Comparison of ENCODE assay signal across 8 mouse cellular contexts in the genomic region with DNA sequence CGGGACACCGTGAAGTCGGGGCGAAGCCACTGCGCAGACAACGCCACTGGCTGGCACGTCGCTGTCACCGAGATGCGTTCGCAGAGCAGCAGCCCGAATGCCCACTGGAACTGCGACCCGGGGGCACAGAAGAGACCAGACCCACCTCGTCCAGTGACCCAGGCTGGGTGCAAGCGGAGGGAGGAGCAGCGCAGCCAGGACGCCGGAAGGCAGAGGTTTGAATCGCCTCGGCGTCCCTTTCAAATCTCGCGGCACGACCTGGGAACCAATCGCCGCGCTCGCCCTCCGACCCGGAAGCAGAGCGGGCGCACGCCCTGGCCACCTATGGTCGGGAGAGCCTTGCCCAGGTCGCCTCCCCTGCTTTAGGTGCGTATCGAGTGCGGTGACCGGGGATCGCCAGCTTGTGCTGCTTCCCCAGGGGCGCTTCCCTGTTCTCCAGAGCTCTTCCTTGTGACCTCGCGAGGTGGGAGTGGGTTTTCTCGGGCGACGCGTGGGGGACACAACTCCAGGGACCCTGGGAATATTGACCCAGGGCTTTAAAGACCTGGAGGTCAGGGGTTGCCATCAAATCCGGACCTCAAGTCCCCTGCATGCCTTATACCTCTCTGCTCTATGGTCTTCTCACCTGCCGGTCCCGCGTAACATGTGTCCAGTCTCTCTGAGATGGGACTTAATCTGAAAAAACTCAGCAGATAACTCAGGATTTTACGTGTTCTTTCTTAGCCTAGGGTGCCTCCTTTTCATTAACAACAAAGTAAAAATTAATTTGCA. TPM values are rescaled to one million over a fixed set of nuclear protein-coding genes. Genes with fewer than 3 reads are reported as not detected.
A peak's percentile ranks its signal among the peaks of the same experiment; 100 is the strongest.
DNase-seq lines count a peak whose midpoint lies in the region; ATAC-seq and TF ChIP-seq lines count a peak whose summit lies in the region.

A gene (minus strand): TSS at position 235 of the 771 bp plus-strand sequence.
A gene (plus strand): TSS at position 286 of the 771 bp plus-strand sequence.

- peak within 1 kb of the TSS; percentile 73 for H3K4me2 ChIP-seq in forebrain, embryonic 13.5 days
- H3K4me2 ChIP-seq in liver, postnatal 0 days (ENCODE audit: low read depth, low read length) = peak within 1 kb of the TSS; percentile 85
- peak within 1 kb of the TSS; percentile 74 for H3K4me2 ChIP-seq in neural tube, embryonic 14.5 days (ENCODE audit: low read depth, low read length)

- TF ChIP-seq CTCF in E14TG2a.4 (conservative IDR thresholded peaks at IDR 0.05; ENCODE audit: low read length) = no peak
- no peak for TF ChIP-seq CTCF in liver, postnatal 0 days (IDR thresholded peaks at IDR 0.05; ENCODE audit: low read depth)

- no peak within 1 kb of the TSS for H3K27ac ChIP-seq in forebrain, embryonic 13.5 days
- peak within 1 kb of the TSS; percentile 72 for H3K27ac ChIP-seq in liver, postnatal 0 days (ENCODE audit: low read depth)
- no peak within 1 kb of the TSS for H3K27ac ChIP-seq in neural tube, embryonic 14.5 days (ENCODE audit: low read depth, low read length)

- intact Hi-C loops in heart, postnatal 10 days (cut with DNase I) = loop anchor here (5.0 to 10.0 kb wide), 2 partner anchors 55 to 292 kb away; a partner anchor contains a TSS

- ATAC-seq in forebrain, embryonic 13.5 days = peak; percentile 99
- peak; percentile 100 for ATAC-seq in liver, postnatal 0 days
- peak; percentile 100 for ATAC-seq in neural tube, embryonic 14.5 days (ENCODE audit: low read depth)

- under 1% methylated on average over 53 of the region's 53 CpGs for WGBS in forebrain, embryonic 13.5 days
- WGBS in large intestine, adult 2 months = under 1% methylated on average over 53 of the region's 53 CpGs
- WGBS in liver, postnatal 0 days (ENCODE audit: insufficient replicate concordance) = under 1% methylated on average over 52 of the region's 53 CpGs
- 1% methylated on average over 53 of the region's 53 CpGs for WGBS in neural tube, embryonic 14.5 days

- H3K4me3 ChIP-seq in E14TG2a.4 (replicated peaks; ENCODE audit: low read length) = peak within 1 kb of the TSS; percentile 96
- peak within 1 kb of the TSS; percentile 82 for H3K4me3 ChIP-seq in forebrain, embryonic 13.5 days
- peak within 1 kb of the TSS; percentile 76 for H3K4me3 ChIP-seq in liver, postnatal 0 days (ENCODE audit: low read depth, low read length)
- peak within 1 kb of the TSS; percentile 52 for H3K4me3 ChIP-seq in neural tube, embryonic 14.5 days (ENCODE audit: low read depth, low read length)

- peaks cover 28% of the 10 kb centered on the region for H3K4me1 ChIP-seq in E14TG2a.4 (replicated peaks; ENCODE audit: low read depth, low read length)
- H3K4me1 ChIP-seq in forebrain, embryonic 13.5 days = peaks cover 27% of the 10 kb centered on the region
- peaks cover 14% of the 10 kb centered on the region for H3K4me1 ChIP-seq in liver, postnatal 0 days (ENCODE audit: insufficient read depth)
- H3K4me1 ChIP-seq in neural tube, embryonic 14.5 days (ENCODE audit: control insufficient read depth, insufficient read depth, low read length) = peaks cover 10% of the 10 kb centered on the region

- no peaks in the 10 kb centered on the region for H3K27me3 ChIP-seq in E14TG2a.4 (ENCODE audit: insufficient read depth, low read length)
- H3K27me3 ChIP-seq in forebrain, embryonic 13.5 days = no peaks in the 10 kb centered on the region
- H3K27me3 ChIP-seq in liver, postnatal 0 days (ENCODE audit: insufficient read depth, low read length) = no peaks in the 10 kb centered on the region
- no peaks in the 10 kb centered on the region for H3K27me3 ChIP-seq in neural tube, embryonic 14.5 days (ENCODE audit: control insufficient read depth, insufficient read depth, low read length)

- peaks cover 65% of the 10 kb centered on the region for H3K36me3 ChIP-seq in E14TG2a.4 (ENCODE audit: insufficient read depth, low read length)
- peaks cover 22% of the 10 kb centered on the region for H3K36me3 ChIP-seq in forebrain, embryonic 13.5 days (ENCODE audit: poor library complexity, severe bottlenecking)
- peaks cover 8% of the 10 kb centered on the region; the same call in 1 of the 2 replicates for H3K36me3 ChIP-seq in liver, postnatal 0 days (replicated peaks; ENCODE audit: insufficient read depth, low read length)
- H3K36me3 ChIP-seq in neural tube, embryonic 14.5 days (ENCODE audit: control insufficient read depth, insufficient read depth, low read length) = no peaks in the 10 kb centered on the region; the same call in 1 of the 2 replicates

- H3K9me3 ChIP-seq in E14TG2a.4 (ENCODE audit: low read length) = no peaks in the 10 kb centered on the region
- H3K9me3 ChIP-seq in forebrain, embryonic 13.5 days (replicated peaks) = no peaks in the 10 kb centered on the region
- no peaks in the 10 kb centered on the region for H3K9me3 ChIP-seq in liver, postnatal 0 days (ENCODE audit: low read length)
- H3K9me3 ChIP-seq in neural tube, embryonic 14.5 days (ENCODE audit: control insufficient read depth, low read length) = no peaks in the 10 kb centered on the region

- TF ChIP-seq EP300 in liver, postnatal 0 days (IDR thresholded peaks at IDR 0.05; ENCODE audit: low read depth) = no peak

- peak within 1 kb of the TSS; percentile 79 for H3K9ac ChIP-seq in forebrain, embryonic 13.5 days
- H3K9ac ChIP-seq in liver, postnatal 0 days (replicated peaks) = peak within 1 kb of the TSS; percentile 77
- H3K9ac ChIP-seq in neural tube, embryonic 14.5 days (replicated peaks; ENCODE audit: low read depth, low read length) = peak within 1 kb of the TSS; percentile 50

- DNase-seq in c-Kit-positive CD71-positive TER-119-positive erythroid progenitor cells, embryonic 14.5 days (ENCODE audit: low spot score) = peak; percentile 86
- DNase-seq in heart, postnatal 10 days = peak; percentile 90 to 93
- peak; percentile 42 for DNase-seq in large intestine, adult 2 months (ENCODE audit: low read depth, low spot score)
- DNase-seq in liver, postnatal 0 days = peak; percentile 94
- peak; percentile 88 for DNase-seq in testis, postnatal 14 days (ENCODE audit: low spot score)

RNA-seq across cellular contexts. Expression of the first gene that starts in this region (rescaled TPM):
- 9.1 and 10.6 TPM in 2 replicates for polyA plus RNA-seq in forebrain, embryonic 13.5 days (2015; fragmentation: Nextera tagmentation; extraction: Ambion mirVana)
- 1 to 10 TPM; 4.0 to 4.8 TPM for total RNA-seq in heart, postnatal 10 days (2021)
- 1.1 and 1.2 TPM in 2 replicates for polyA plus RNA-seq in large intestine, adult 2 months (2012; rRNA removed)
- 3.6 and 4.2 TPM in 2 replicates for polyA plus RNA-seq in liver, postnatal 0 days (2015; fragmentation: Nextera tagmentation; extraction: Ambion mirVana)
- polyA plus RNA-seq in neural tube, embryonic 14.5 days (2014; fragmentation: Nextera tagmentation; extraction: Ambion mirVana) = 2.1 and 2.8 TPM in 2 replicates

RNA-seq across cellular contexts. Expression of the second gene that starts in this region (rescaled TPM):
- polyA plus RNA-seq in forebrain, embryonic 13.5 days (2015; fragmentation: Nextera tagmentation; extraction: Ambion mirVana) = 66.6 and 72.7 TPM in 2 replicates
- total RNA-seq in heart, postnatal 10 days (2021) = 10 to 100 TPM in 1 of 2 experiments, 1 to 10 TPM in 1; 8.9 to 10.4 TPM
- 7.6 and 10.2 TPM in 2 replicates for polyA plus RNA-seq in large intestine, adult 2 months (2012; rRNA removed)
- polyA plus RNA-seq in liver, postnatal 0 days (2015; fragmentation: Nextera tagmentation; extraction: Ambion mirVana) = 21.9 and 25.1 TPM in 2 replicates
- polyA plus RNA-seq in neural tube, embryonic 14.5 days (2014; fragmentation: Nextera tagmentation; extraction: Ambion mirVana) = 23.6 and 25.8 TPM in 2 replicates

Comparison
In these comparisons a context has a peak if more than half of its experiments do, and no peak if none do; other contexts are left out.
1. DNase-seq: peak in every context shown above with its lines; median percentile 94 in liver, postnatal 0 days; 92 in heart, postnatal 10 days; 88 in testis, postnatal 14 days; 86 in c-Kit-positive CD71-positive TER-119-positive erythroid progenitor cells, embryonic 14.5 days; 42 in large intestine, adult 2 months.